Mouse (Mus musculus): Measurements from ENCODE around the gene Otof.

GRCm38 (mm10) chr5:30444327-30444895 is 17.3 kb downstream of the Otof start:
- TF ChIP-seq CTCF (IDR thresholded peaks at IDR 0.05; ENCODE audit: low read depth) (no peak), EP300 (IDR thresholded peaks at IDR 0.05; ENCODE audit: low read depth) (no peak)

Data from liver, postnatal 0 days (tissue).